Mouse (Mus musculus): Measurements from ENCODE around the gene Tmem171. TPM values are rescaled to one million over a fixed set of nuclear protein-coding genes. Genes with fewer than 3 reads are reported as not detected.

Gene Tmem171
- polyA plus RNA-seq, 1 experiment from 2014 or later = not detected

DNA sequence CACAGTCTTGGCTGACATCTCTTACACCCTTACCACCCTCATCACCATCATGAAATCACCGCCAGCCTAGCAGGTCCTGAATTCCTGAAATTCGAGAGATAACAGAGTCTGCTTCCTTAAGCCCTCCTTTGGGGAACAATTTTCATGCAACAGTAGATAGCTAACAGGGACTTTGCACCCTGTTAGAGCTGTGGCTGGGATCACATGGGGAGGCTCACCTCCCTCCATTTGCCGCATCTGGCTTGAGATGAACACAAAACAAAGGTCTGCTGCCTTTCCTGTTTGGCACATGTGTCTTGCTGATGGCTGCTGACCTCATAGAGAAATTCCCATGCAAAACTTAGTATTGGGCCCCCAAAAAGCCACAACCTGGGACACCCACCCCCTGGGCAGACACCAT, 27.3 kb downstream of the Tmem171 start:
- Histone ChIP-seq H3K27me3 (no peaks in the 10 kb centered on the region), H3K27ac (no peak overlapping the region), H3K36me3 (no peaks in the 10 kb centered on the region), H3K9ac (no peak overlapping the region), H3K4me2 (no peak overlapping the region), H3K4me1 (replicated peaks) (no peaks in the 10 kb centered on the region), H3K4me3 (replicated peaks) (no peak overlapping the region), H3K9me3 (replicated peaks) (no peaks in the 10 kb centered on the region)
- 49% methylated on average over 3 of the region's 3 CpGs for WGBS (ENCODE audit: insufficient replicate concordance)
- ATAC-seq (ENCODE audit: low read depth) (no peak), DNase-seq (no peak)

DNA sequence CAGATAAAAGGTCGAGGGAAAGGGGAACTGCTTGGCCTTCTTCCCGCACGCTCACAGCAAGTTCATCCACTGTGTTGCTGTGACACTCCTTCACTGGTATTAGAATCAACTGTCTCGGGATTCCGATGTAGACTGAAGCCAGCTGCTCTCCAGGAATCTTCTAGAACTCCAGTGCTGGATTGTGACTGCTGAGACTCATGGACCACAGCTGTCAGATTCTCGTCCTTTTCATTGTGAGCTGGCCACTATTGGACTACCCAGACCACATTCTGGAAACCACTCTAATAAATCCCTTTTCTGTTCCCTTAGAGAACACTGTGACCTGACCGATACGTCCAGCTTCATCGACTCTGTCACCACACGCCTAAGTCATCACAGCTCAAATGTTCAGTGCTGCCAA, 29.4 kb downstream of the Tmem171 start:
- 69% methylated on average over 10 of the region's 10 CpGs for WGBS (ENCODE audit: insufficient replicate concordance)
- Histone ChIP-seq H3K27ac (no peak overlapping the region), H3K36me3 (no peaks in the 10 kb centered on the region), H3K27me3 (no peaks in the 10 kb centered on the region), H3K9me3 (replicated peaks) (no peaks in the 10 kb centered on the region), H3K4me3 (replicated peaks) (no peak overlapping the region), H3K4me2 (no peak overlapping the region), H3K9ac (no peak overlapping the region), H3K4me1 (replicated peaks) (no peaks in the 10 kb centered on the region)
- no peak for ATAC-seq (ENCODE audit: low read depth)
- no peak for DNase-seq

DNA sequence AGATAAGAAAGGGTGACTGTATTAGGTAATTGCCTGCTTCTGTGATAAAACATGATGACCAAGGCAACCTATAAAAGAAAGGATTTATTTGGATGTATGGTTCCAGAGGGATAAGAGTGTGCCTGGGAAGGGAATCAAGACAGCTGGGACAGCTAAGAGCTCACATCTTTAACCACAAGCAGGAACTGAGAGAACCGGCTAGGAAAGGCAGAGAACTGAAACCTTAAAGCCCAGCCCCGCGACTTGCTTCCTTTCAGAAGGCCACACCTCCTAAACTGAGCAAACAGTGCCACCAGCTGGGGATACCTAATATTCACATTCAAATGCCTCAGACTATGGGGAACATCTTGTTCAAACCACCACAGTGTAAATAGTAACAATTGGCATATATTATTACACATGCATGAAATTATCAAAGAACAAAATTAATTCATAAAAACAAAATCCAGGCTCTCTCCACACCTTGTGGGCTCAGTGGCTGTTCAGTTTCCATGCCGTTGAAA, 32.4 kb downstream of the Tmem171 start:
- H3K4me1 ChIP-seq (replicated peaks) = no peaks in the 10 kb centered on the region
- H3K4me2 ChIP-seq = no peak overlapping the region
- H3K36me3 ChIP-seq = no peaks in the 10 kb centered on the region
- H3K27ac ChIP-seq = no peak overlapping the region
- H3K4me3 ChIP-seq (replicated peaks) = no peak overlapping the region
- no peak overlapping the region for H3K9ac ChIP-seq
- WGBS (ENCODE audit: insufficient replicate concordance) = 63% methylated on average over 4 of the region's 4 CpGs
- no peaks in the 10 kb centered on the region for H3K27me3 ChIP-seq
- no peak for DNase-seq
- no peak for ATAC-seq (ENCODE audit: low read depth)
- no peaks in the 10 kb centered on the region for H3K9me3 ChIP-seq (replicated peaks)

DNA sequence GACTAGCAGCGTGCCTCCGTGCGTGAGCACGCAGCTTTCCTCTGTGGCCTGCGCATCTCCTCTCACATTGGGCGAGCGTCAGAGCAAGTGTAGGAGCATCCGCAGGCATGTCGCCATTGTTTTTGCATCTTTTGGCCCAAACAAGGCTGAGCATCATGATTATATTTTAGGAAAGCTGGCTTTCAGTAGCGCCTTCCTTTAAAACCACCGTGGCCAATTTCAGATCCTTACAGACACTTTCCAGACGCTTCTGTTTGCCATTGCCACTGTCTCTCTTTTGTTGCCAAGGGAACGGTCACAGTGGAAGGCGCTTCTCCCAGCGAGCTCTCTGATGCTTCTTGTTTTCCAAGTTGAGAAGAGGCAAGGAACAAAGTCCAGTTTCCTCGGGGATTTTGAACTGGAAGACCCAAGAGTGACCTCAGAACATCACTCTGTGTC, 38.6 kb downstream of the Tmem171 start:
- Histone ChIP-seq H3K4me2 (no peak overlapping the region), H3K4me3 (replicated peaks) (no peak overlapping the region), H3K27me3 (no peaks in the 10 kb centered on the region), H3K27ac (no peak overlapping the region), H3K4me1 (replicated peaks) (no peaks in the 10 kb centered on the region), H3K9ac (no peak overlapping the region), H3K36me3 (no peaks in the 10 kb centered on the region), H3K9me3 (replicated peaks) (no peaks in the 10 kb centered on the region)
- no peak for ATAC-seq (ENCODE audit: low read depth)
- 77% methylated on average over 16 of the region's 16 CpGs for WGBS (ENCODE audit: insufficient replicate concordance)
- DNase-seq = no peak

DNA sequence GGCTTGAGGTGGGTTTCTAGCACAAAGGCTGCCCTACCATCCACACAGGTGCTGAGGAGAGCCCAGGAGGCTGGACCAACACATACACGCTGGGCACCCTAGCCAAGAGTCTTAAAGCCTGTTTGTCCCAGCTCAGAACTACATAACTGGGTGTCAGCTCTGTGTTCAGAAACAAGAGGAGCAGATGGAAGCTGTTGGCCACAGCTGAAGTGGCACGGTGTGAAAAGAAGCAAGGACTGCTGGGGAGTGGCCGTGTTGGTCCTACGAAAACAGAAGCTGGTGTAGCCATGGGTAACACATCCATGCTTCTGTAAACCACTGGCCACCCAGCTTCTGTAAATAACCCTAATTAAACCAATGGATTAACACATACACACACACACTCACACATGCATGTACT, 39.3 kb downstream of the Tmem171 start:
- Histone ChIP-seq H3K4me1 (replicated peaks) (no peaks in the 10 kb centered on the region), H3K4me2 (no peak overlapping the region), H3K27me3 (no peaks in the 10 kb centered on the region), H3K9ac (no peak overlapping the region), H3K4me3 (replicated peaks) (no peak overlapping the region), H3K9me3 (replicated peaks) (no peaks in the 10 kb centered on the region), H3K27ac (no peak overlapping the region), H3K36me3 (no peaks in the 10 kb centered on the region)
- WGBS (ENCODE audit: insufficient replicate concordance) = 73% methylated on average over 4 of the region's 4 CpGs
- DNase-seq (no peak), ATAC-seq (ENCODE audit: low read depth) (no peak)

DNA sequence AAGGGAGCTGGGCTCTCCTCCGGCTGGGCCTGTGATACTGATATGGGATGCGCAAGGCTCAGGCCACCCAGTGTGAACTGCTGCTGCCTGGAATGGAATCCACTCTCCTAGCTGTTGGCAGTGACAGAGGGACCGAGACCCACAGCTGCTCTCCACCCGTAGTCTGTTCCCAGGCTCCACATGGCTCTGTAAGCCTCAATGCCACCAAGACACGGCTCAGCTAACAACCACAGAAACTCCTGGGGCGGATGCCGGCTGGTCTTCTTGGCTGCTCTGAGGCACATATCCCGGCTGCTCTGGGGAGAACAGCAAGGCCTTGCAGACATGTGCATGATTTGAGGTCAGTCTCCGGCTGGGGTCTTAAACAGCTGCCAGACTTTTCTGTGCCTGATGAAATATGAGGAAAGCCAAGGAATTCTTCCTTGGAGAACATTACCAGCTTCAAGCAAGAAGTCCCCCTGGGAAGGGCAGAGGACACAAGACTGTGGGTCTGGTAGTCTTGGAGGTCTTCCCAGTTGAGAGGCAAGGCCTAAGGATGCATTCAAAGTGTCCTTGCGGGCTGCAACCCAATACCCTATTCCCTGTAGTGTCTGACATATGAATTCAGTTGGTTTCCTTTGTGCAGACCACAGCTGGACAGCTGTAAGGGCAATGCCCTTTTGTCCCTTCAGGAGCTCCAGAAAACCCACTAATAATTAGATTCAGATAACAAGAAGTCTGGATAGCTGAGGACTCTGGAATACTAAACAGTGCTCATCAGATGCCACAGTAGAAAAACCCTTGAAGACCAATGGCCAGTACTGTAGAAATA, 40.3 kb downstream of the Tmem171 start:
- 76% methylated on average over 10 of the region's 10 CpGs for WGBS (ENCODE audit: insufficient replicate concordance)

DNA sequence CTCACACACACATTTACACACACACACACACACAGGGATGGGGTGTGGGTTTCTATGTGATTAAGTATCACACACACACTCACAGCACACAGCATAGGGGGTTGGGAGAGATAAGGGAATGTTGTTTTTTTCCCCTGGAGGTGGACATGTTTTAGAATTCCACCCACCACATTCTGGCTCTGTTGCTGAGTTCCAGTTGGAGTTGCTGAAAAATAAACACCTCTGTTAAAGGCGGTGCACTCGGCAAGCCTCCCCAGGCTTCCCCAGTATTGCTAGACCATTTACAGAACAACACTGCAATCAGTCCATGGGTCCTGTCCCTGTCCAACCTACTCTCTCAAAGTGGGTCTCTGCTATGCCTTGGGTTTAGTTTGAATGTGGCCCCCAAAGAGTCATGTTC, 42.4 kb downstream of the Tmem171 start:
- H3K9me3 ChIP-seq (replicated peaks) = no peaks in the 10 kb centered on the region
- no peaks in the 10 kb centered on the region for H3K4me1 ChIP-seq (replicated peaks)
- H3K27me3 ChIP-seq = no peaks in the 10 kb centered on the region
- H3K9ac ChIP-seq = no peak overlapping the region
- no peak overlapping the region for H3K4me3 ChIP-seq (replicated peaks)
- DNase-seq = no peak
- no peak for ATAC-seq (ENCODE audit: low read depth)
- no peak overlapping the region for H3K4me2 ChIP-seq
- H3K36me3 ChIP-seq = no peaks in the 10 kb centered on the region
- no peak overlapping the region for H3K27ac ChIP-seq
- WGBS (ENCODE audit: insufficient replicate concordance) = 72% methylated on average over 2 of the region's 2 CpGs

More for the DNA sequence above, 40.3 kb downstream of the Tmem171 start:
- Histone ChIP-seq H3K9me3 (replicated peaks) (no peaks in the 10 kb centered on the region), H3K4me1 (replicated peaks) (no peaks in the 10 kb centered on the region), H3K27me3 (no peaks in the 10 kb centered on the region), H3K4me3 (replicated peaks) (no peak overlapping the region), H3K4me2 (no peak overlapping the region), H3K36me3 (no peaks in the 10 kb centered on the region), H3K9ac (no peak overlapping the region), H3K27ac (peak overlapping the region; percentile 18; the same call in 1 of the 2 replicates)
- ATAC-seq (ENCODE audit: low read depth) = no peak
- DNase-seq = no peak

DNA sequence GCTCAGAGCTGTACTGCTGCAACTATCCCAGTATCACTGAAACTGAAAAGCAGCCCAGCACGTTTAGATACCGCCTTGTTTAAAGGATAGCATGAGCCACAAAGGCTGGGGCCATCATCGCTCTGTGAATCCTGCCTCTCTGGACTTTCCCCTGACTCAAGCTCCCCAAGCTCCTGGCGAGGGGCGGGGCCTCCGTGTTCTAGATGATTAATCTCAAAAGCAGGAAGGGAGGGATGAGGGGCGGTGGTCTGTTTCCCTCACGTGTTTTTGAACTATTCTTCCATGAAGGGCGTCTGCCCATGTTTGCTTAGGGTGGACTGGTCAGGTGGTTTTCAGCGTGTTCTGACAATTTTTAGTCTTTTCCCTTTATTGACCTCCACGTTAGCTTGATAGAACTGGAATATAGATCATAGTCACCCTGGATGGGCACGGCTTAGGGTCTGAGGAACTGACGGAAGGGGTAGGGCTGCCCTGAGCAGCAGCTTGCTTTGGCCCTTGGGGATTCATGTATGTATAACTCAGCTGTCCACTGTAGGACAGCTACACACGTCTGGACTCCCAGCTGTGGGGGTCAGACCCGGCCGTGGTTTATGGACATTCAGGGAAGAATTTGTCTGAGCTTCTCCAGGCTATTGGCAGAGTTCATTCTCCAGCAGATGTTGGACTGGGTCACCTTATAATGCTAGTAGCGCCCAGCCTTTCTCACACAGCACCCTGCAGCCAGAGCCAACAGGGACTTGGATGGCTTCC, 43.2 kb downstream of the Tmem171 start:
- no peaks in the 10 kb centered on the region for H3K9me3 ChIP-seq (replicated peaks)
- H3K4me3 ChIP-seq (replicated peaks) = no peak overlapping the region
- H3K36me3 ChIP-seq = no peaks in the 10 kb centered on the region
- H3K9ac ChIP-seq = no peak overlapping the region
- no peak overlapping the region for H3K4me2 ChIP-seq
- H3K27ac ChIP-seq = no peak overlapping the region
- no peak for DNase-seq
- no peaks in the 10 kb centered on the region for H3K27me3 ChIP-seq
- ATAC-seq (ENCODE audit: low read depth) = no peak
- H3K4me1 ChIP-seq (replicated peaks) = no peaks in the 10 kb centered on the region
- WGBS (ENCODE audit: insufficient replicate concordance) = 56% methylated on average over 17 of the region's 17 CpGs

DNA sequence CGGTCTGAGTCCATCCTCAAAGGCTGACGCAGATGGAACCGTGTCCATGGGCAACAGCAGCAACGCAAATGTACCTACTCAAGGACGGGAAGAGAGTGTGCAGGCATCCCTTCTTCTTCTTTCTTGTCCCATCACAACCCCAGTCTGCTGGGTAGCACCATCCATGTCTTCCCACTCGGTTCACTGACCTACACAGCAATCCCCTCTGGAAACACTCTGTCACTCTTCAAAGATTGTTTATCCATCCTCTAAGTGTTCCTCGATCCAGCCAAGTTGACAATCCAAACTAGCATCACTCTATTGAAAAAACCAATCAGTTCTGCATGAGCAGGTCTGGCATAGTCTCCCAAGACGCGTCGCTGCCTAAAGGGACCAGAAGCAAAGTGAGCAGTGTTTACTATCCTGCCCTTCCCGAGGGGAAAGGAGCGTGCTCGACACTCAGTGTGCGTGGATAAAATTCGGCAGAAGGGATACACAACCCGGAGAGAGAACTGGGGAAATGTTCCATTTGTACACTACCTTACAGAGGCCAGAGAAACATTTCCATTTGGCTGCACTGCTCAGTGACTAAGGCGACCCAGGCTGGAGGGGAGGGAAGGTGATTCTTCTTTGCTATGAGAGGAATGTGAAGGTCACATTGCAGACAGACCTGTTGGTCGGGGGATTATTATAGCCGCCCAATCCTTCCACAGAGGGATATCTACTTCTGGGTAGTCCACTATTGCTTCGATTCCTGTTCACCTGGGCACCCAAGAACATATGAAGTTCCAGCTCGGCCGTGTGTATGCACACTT, 46.7 kb downstream of the Tmem171 start:
- WGBS (ENCODE audit: insufficient replicate concordance) = 73% methylated on average over 22 of the region's 22 CpGs
- Histone ChIP-seq H3K9me3 (replicated peaks) (no peaks in the 10 kb centered on the region), H3K4me2 (no peak overlapping the region), H3K4me3 (replicated peaks) (no peak overlapping the region), H3K27me3 (no peaks in the 10 kb centered on the region), H3K27ac (no peak overlapping the region), H3K36me3 (no peaks in the 10 kb centered on the region), H3K9ac (no peak overlapping the region), H3K4me1 (replicated peaks) (no peaks in the 10 kb centered on the region)
- no peak for ATAC-seq (ENCODE audit: low read depth)
- DNase-seq = no peak

DNA sequence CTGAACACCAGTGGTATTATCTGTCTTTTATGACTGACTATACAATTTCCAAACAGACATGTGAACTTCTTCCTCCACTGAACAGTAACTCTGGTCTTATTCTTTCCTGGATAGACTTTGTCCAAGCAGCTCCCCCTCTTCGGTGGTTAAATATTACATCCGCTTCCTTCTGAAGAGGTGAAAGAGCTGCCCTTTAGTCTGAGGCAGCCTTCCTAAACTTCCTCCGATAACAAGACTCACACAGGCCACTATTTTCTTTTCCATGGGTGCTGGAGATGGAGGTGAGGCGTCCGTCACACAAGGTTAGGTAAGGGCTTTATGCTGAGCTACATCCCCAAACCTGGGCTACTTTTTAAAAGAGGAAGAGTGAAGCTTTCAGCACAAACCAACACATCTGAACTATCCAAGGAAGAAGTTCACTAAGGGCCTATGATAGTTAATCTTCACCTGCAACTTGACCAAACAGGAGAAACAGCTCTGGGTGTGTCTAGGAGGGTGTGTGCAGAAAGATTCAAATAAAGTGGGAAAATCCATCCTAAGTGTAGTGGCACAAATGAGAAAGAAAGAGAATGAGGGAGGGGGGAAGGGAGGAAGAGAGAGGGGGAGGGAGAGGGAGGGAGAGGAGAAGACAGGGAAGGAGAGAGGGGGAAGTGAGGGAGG, 56.0 kb downstream of the Tmem171 start:
- no peaks in the 10 kb centered on the region for H3K9me3 ChIP-seq (replicated peaks)
- no peak overlapping the region for H3K4me2 ChIP-seq
- H3K9ac ChIP-seq = no peak overlapping the region
- no peak overlapping the region for H3K27ac ChIP-seq
- no peak overlapping the region for H3K4me3 ChIP-seq (replicated peaks)
- H3K27me3 ChIP-seq = no peaks in the 10 kb centered on the region; the same call in 1 of the 2 replicates
- ATAC-seq (ENCODE audit: low read depth) (no peak), DNase-seq (no peak)
- 69% methylated on average over 5 of the region's 5 CpGs for WGBS (ENCODE audit: insufficient replicate concordance)
- H3K4me1 ChIP-seq (replicated peaks) = no peaks in the 10 kb centered on the region
- H3K36me3 ChIP-seq = no peaks in the 10 kb centered on the region

DNA sequence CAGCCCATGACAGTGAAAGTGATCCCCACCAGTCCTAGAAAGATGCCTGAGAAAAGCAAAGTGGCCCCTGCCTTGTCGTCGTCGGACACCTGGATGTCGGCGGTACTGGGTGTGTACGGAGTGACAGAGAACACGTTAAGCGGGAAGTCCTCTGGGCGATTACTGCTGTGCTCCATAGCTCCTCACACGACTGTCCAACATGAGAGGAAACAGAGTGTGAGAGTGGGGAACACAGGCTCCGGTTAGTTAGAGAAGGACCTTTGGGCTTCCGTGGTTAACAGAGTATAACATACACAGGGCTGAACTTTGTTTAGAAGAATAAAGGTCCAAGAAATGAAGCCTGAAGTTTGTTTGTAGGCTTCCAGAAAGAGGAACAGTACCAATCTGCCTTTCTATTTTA, 57.5 kb downstream of the Tmem171 start, which contains the start of gene Tmem174:
Gene Tmem174 (minus strand): TSS at position 266 of the 400 bp plus-strand sequence.
- Histone ChIP-seq H3K4me3 (replicated peaks) (no peak within 1 kb of the TSS), H3K9ac (no peak within 1 kb of the TSS), H3K4me1 (replicated peaks) (no peaks in the 10 kb centered on the region), H3K4me2 (no peak within 1 kb of the TSS), H3K27me3 (no peaks in the 10 kb centered on the region; the same call in 1 of the 2 replicates), H3K36me3 (no peaks in the 10 kb centered on the region), H3K9me3 (replicated peaks) (no peaks in the 10 kb centered on the region), H3K27ac (no peak within 1 kb of the TSS)
- DNase-seq (no peak), ATAC-seq (ENCODE audit: low read depth) (no peak)
- 79% methylated on average over 12 of the region's 12 CpGs for WGBS (ENCODE audit: insufficient replicate concordance)
